Mouse (Mus musculus) kidney, embryonic 16.5 days (tissue): Measurements from ENCODE around the gene Ubox5. TPM values are rescaled to one million over a fixed set of nuclear protein-coding genes. Genes with fewer than 3 reads are reported as not detected.

Source experiments
- polyA plus RNA-seq: library from polyadenylated mRNA; unstranded; fragments of >200 nt; fragmentation: Nextera tagmentation; extraction: Ambion mirVana; gene quantifications from 2 replicates; pipeline ENCODE4 v1.2.1, GENCODE M21; 2015

Ubox5 gene
- polyA plus RNA-seq, 1 experiment from 2014 or later = 14.3 TPM

Other genes starting within 250 kb of the Ubox5 start
- 104 and 105 TPM in 2 replicates for gene Cpxm1, start 232.5 kb downstream of the Ubox5 start, polyA plus RNA-seq
- gene Gm28372, start 224.8 kb downstream of the Ubox5 start, polyA plus RNA-seq = not detected in 2 replicates
- gene 1700020A23Rik, start 224.8 kb downstream of the Ubox5 start, polyA plus RNA-seq = not detected in 2 replicates
- gene Tmem239, start 223.6 kb downstream of the Ubox5 start, polyA plus RNA-seq = not detected in 2 replicates
- gene Vps16, start 205.7 kb downstream of the Ubox5 start, polyA plus RNA-seq = 109 and 115 TPM in 2 replicates
- 20.1 and 21.7 TPM in 2 replicates for gene Pced1a, start 205.3 kb downstream of the Ubox5 start, polyA plus RNA-seq
- 91.6 and 92.0 TPM in 2 replicates for gene Ptpra, start 179.8 kb downstream of the Ubox5 start, polyA plus RNA-seq
- 98.5 and 104 TPM in 2 replicates for gene Mrps26, start 66.3 kb downstream of the Ubox5 start, polyA plus RNA-seq
- 0.32 TPM in 1 of 2 replicates, not detected in the other for gene Oxt, start 53.9 kb downstream of the Ubox5 start, polyA plus RNA-seq
- gene Avp, start 47.5 kb downstream of the Ubox5 start, polyA plus RNA-seq = not detected in 2 replicates
- 16.4 and 19.8 TPM in 2 replicates for gene Fastkd5, start within 50 bp of the Ubox5 start, polyA plus RNA-seq
- gene Lzts3, start 12.8 kb upstream of the Ubox5 start, polyA plus RNA-seq = 15.7 and 17.7 TPM in 2 replicates
- gene Ddrgk1, start 34.6 kb upstream of the Ubox5 start, polyA plus RNA-seq = 67.9 and 79.4 TPM in 2 replicates
- 108 and 116 TPM in 2 replicates for gene Itpa, start 37.6 kb upstream of the Ubox5 start, polyA plus RNA-seq
- gene Slc4a11, start 67.5 kb upstream of the Ubox5 start, polyA plus RNA-seq = 2.4 and 2.9 TPM in 2 replicates